Comparison of ENCODE assay signal across 27 mouse cellular contexts in genomic region chr7:101598482-101598881, GRCm38 (mm10). TPM values are rescaled to one million over a fixed set of nuclear protein-coding genes. Genes with fewer than 3 reads are reported as not detected.
"Had no signal": no experiment of that assay in that cellular context is flagged by ENCODE, and none has a peak within 500 bp of the region (broad histone marks: within the 10 kb centered on the region; RNA-seq: fewer than 3 reads in every experiment).

No protein-coding gene starts in this region.

- H3K27me3 ChIP-seq: limb, embryonic 12.5 days; limb, embryonic 15.5 days; lung, embryonic 15.5 days; midbrain, embryonic 13.5 days; neural tube, embryonic 13.5 days; stomach, embryonic 15.5 days had no signal

- H3K4me3 ChIP-seq: layer of hippocampus, adult 2 months; limb, embryonic 12.5 days; limb, embryonic 15.5 days; liver, embryonic 15.5 days; lung, embryonic 15.5 days; megakaryocyte, embryonic 14.5 days; midbrain, embryonic 10.5 days; midbrain, embryonic 13.5 days; myocyte; neural tube, embryonic 13.5 days; stomach, embryonic 15.5 days had no signal

- ATAC-seq: midbrain, embryonic 13.5 days; midbrain, embryonic 16.5 days had no signal

- H3K4me1 ChIP-seq: limb, embryonic 12.5 days; limb, embryonic 15.5 days; liver, embryonic 15.5 days; lung, embryonic 15.5 days; megakaryocyte, embryonic 14.5 days; midbrain, embryonic 10.5 days; midbrain, embryonic 13.5 days; neural tube, embryonic 13.5 days; stomach, embryonic 15.5 days had no signal

- H3K36me3 ChIP-seq: limb, embryonic 12.5 days; limb, embryonic 15.5 days; liver, embryonic 15.5 days; lung, embryonic 15.5 days; midbrain, embryonic 10.5 days; midbrain, embryonic 13.5 days; neural tube, embryonic 13.5 days; stomach, embryonic 15.5 days had no signal

- DNase-seq: kidney, adult 2 months; kidney, postnatal 25 days; layer of hippocampus, adult 9-11 months; lung, adult 18-20 months; lung, postnatal 10 days; lung, postnatal 36 days; right cerebral cortex, postnatal 25 days; spleen, adult 18-20 months; thymus, postnatal 25 days had no signal

- H3K9me3 ChIP-seq: limb, embryonic 12.5 days; limb, embryonic 15.5 days; liver, embryonic 15.5 days; lung, embryonic 15.5 days; midbrain, embryonic 10.5 days; midbrain, embryonic 13.5 days; neural tube, embryonic 13.5 days; stomach, embryonic 15.5 days had no signal

- H3K9ac ChIP-seq: limb, embryonic 12.5 days; limb, embryonic 15.5 days; liver, embryonic 15.5 days; lung, embryonic 15.5 days; midbrain, embryonic 13.5 days; neural tube, embryonic 13.5 days; stomach, embryonic 15.5 days had no signal

- H3K27ac ChIP-seq: kidney, postnatal 0 days; layer of hippocampus, adult 2 months; limb, embryonic 12.5 days; limb, embryonic 15.5 days; liver, embryonic 15.5 days; lung, embryonic 15.5 days; midbrain, embryonic 10.5 days; midbrain, embryonic 13.5 days; neural tube, embryonic 13.5 days; stomach, embryonic 15.5 days had no signal

- H3K4me2 ChIP-seq: limb, embryonic 12.5 days; limb, embryonic 15.5 days; liver, embryonic 11.5 days; liver, embryonic 15.5 days; lung, embryonic 15.5 days; midbrain, embryonic 13.5 days; neural tube, embryonic 13.5 days; stomach, embryonic 15.5 days had no signal

RNA-seq across cellular contexts. Expression of gene Art2b, which starts 13.1 kb away (rescaled TPM):
- total RNA-seq: layer of hippocampus, adult 2 months; layer of hippocampus, postnatal 25 days; left cerebral cortex, adult 18-20 months; left cerebral cortex, postnatal 36 days had no signal
- polyA plus RNA-seq: kidney, embryonic 14.5 days; kidney, postnatal 0 days; limb, embryonic 12.5 days; limb, embryonic 15.5 days; liver, embryonic 11.5 days; liver, embryonic 15.5 days; lung, embryonic 15.5 days; midbrain, embryonic 10.5 days; midbrain, embryonic 13.5 days; midbrain, embryonic 16.5 days; myocyte; neural tube, embryonic 13.5 days; stomach, embryonic 15.5 days had no signal
